Mouse (Mus musculus) lung, embryonic 16.5 days (tissue): Measurements from ENCODE around the gene Lipi. TPM values are rescaled to one million over a fixed set of nuclear protein-coding genes. Genes with fewer than 3 reads are reported as not detected.
A peak's percentile ranks its signal among the peaks of the same experiment; 100 is the strongest.

Source experiments
- ATAC-seq: fragments of 200-750 bp; cut with Nextera tagmentation; 2 replicates; pipeline ENCODE4 v1.8.0; 2017; ENCODE audit warnings: low read depth, mild to moderate bottlenecking, moderate library complexity
- H3K27ac ChIP-seq: fragments of 300-500 bp; sonication (generic); 2 replicates; pipeline ENCODE4 v1.5.1; 2014; ENCODE audit warnings: mild to moderate bottlenecking, control low read depth, low read length
- H3K27me3 ChIP-seq: fragments of 300-500 bp; sonication (generic); 2 replicates; pipeline ENCODE4 v1.6.1; 2014; ENCODE audit warnings: low read depth, low read length, mixed read lengths; ENCODE audit not compliant: control insufficient read depth, insufficient read depth
- H3K36me3 ChIP-seq: fragments of 300-500 bp; sonication (generic); 2 replicates; pipeline ENCODE4 v1.6.1; 2014; ENCODE audit warnings: low read length; ENCODE audit not compliant: control insufficient read depth, insufficient read depth
- H3K4me1 ChIP-seq: fragments of 300-500 bp; sonication (generic); replicated peaks from 2 replicates; pipeline ENCODE4 v1.6.1; 2014; ENCODE audit warnings: low read length, mixed read lengths; ENCODE audit not compliant: control insufficient read depth, insufficient read depth
- H3K4me2 ChIP-seq: fragments of 300-500 bp; sonication (generic); 2 replicates; pipeline ENCODE4 v1.6.1; 2014; ENCODE audit warnings: low read depth, low read length, control low read depth
- H3K4me3 ChIP-seq: fragments of 300-500 bp; sonication (generic); 2 replicates; pipeline ENCODE4 v1.5.1; 2014; ENCODE audit warnings: mild to moderate bottlenecking, low read length, control low read depth
- H3K9ac ChIP-seq: fragments of 300-500 bp; sonication (generic); 2 replicates; pipeline ENCODE4 v1.6.1; 2014; ENCODE audit warnings: low read length, control low read depth
- H3K9me3 ChIP-seq: fragments of 300-500 bp; sonication (generic); 2 replicates; pipeline ENCODE4 v1.6.1; 2016; ENCODE audit warnings: low read length; ENCODE audit not compliant: control insufficient read depth
- WGBS: fragments of 180-500 bp; shearing (Covaris S2); extraction: QIAGEN DNeasy Blood & Tissue Kit; methylation state at CpG from one replicate; pipeline ENCODE4 v1.1.7; 2014; 5-methylcytosine and 5-hydroxymethylcytosine counted together
- polyA plus RNA-seq: library from polyadenylated mRNA; unstranded; fragments of >200 nt; fragmentation: Nextera tagmentation; extraction: Ambion mirVana; gene quantifications from 2 replicates; pipeline ENCODE4 v1.2.1, GENCODE M21; 2015

Lipi gene
- not detected in 2 replicates for polyA plus RNA-seq

DNA sequence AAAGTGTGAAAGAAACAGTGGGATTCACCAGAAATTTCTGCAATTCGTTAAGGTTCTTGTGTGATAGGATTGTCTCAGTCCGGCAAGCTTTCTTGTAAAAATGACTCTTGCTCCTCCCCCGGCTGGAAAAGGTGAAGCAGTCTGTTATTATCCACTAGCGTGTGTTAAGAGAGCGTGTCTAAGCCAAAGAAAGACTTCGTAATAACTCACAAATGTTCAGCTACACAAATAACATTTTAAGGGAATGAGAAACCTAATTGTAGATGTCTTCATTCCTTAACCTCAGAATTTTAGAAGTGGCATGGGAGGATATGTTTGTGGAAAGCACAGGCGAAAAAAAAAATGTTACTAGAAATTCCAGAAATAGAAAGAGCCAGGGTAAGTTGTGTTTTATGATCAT is at the start of gene Lipi:
TSS of gene Lipi (minus strand) at position 101 of the 400 bp plus-strand sequence.
- Histone ChIP-seq H3K4me1 (no peaks in the 10 kb centered on the region), H3K4me2 (no peak within 1 kb of the TSS), H3K4me3 (no peak within 1 kb of the TSS), H3K36me3 (no peaks in the 10 kb centered on the region), H3K9ac (no peak within 1 kb of the TSS), H3K9me3 (no peaks in the 10 kb centered on the region), H3K27ac (no peak within 1 kb of the TSS), H3K27me3 (no peaks in the 10 kb centered on the region)
- ATAC-seq, result no peak
- 85% methylated on average over 7 of the region's 7 CpGs for WGBS

DNA sequence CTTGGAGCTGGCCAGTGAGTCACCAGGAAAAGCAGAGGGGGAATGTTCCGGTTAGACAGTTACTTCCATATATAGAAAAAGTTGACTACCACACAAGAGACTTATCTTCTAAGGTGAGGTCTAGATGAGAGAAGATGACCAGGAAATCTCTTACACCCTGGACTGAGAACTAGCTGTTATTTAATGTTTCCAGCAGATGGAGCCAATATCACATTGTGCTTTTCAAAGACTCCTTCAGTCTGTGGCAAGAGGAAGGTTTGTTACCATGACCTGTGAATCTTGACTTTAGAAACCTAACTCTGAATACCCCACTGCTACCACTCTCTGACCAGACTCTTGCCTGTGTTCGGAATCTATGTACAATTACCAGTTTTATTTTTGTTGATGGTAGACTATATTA is 42.0 kb upstream of the Lipi start:
- Histone ChIP-seq H3K4me3 (no peak overlapping the region), H3K9ac (no peak overlapping the region), H3K27ac (no peak overlapping the region), H3K27me3 (no peaks in the 10 kb centered on the region), H3K4me1 (no peaks in the 10 kb centered on the region), H3K36me3 (no peaks in the 10 kb centered on the region), H3K9me3 (no peaks in the 10 kb centered on the region), H3K4me2 (no peak overlapping the region)
- ATAC-seq, result no peak
- WGBS, result 81% methylated on average over 2 of the region's 2 CpGs

GRCm38 (mm10) chr16:75617651-75618349 is 31.9 kb upstream of the Lipi start:
- no peaks in the 10 kb centered on the region for H3K36me3 ChIP-seq
- no peak for ATAC-seq
- no peak overlapping the region for H3K9ac ChIP-seq
- no peaks in the 10 kb centered on the region for H3K9me3 ChIP-seq
- H3K27me3 ChIP-seq, result no peaks in the 10 kb centered on the region
- H3K4me1 ChIP-seq, result no peaks in the 10 kb centered on the region
- WGBS, result 76% methylated on average over 2 of the region's 2 CpGs
- H3K4me2 ChIP-seq, result no peak overlapping the region
- H3K4me3 ChIP-seq, result no peak overlapping the region
- H3K27ac ChIP-seq, result no peak overlapping the region

- no peak overlapping the region for H3K9ac ChIP-seq
- H3K4me1 ChIP-seq, result no peaks in the 10 kb centered on the region
- H3K27me3 ChIP-seq, result no peaks in the 10 kb centered on the region
- H3K4me2 ChIP-seq, result no peak overlapping the region
- ATAC-seq, result no peak
- no peaks in the 10 kb centered on the region for H3K36me3 ChIP-seq
- H3K4me3 ChIP-seq, result no peak overlapping the region
- H3K27ac ChIP-seq, result no peak overlapping the region
- no peaks in the 10 kb centered on the region for H3K9me3 ChIP-seq
Observed at GRCm38 (mm10) chr16:75612561-75612960, 26.7 kb upstream of the Lipi start.

DNA sequence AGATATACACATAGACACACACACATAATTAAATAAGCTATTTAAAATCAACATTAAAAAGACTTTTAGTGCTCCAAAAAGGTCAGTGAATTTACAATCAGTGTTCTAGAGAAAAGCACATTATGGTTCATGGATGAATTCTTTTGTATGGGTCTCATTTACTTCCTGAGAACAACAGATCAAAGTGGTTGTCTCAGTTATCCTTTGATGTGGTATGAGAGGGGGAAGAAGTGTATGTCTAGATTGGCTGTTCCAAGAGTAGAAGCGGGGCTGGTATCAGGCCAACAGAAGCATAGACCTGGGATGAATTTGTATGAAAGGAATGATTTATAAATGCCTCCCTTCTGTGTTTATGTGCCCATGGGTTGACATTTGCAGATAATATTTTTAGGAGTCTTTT is 20.6 kb upstream of the Lipi start:
- no peak overlapping the region for H3K4me3 ChIP-seq
- no peaks in the 10 kb centered on the region for H3K4me1 ChIP-seq
- no peaks in the 10 kb centered on the region for H3K9me3 ChIP-seq
- ATAC-seq, result no peak
- H3K27ac ChIP-seq, result no peak overlapping the region
- H3K27me3 ChIP-seq, result no peaks in the 10 kb centered on the region
- H3K4me2 ChIP-seq, result no peak overlapping the region
- no peak overlapping the region for H3K9ac ChIP-seq
- H3K36me3 ChIP-seq, result no peaks in the 10 kb centered on the region
- whole genome bisulfite sequencing, result 42% methylated on average over 1 of the region's 1 CpGs

GRCm38 (mm10) chr16:75593501-75594183 is 7.8 kb upstream of the Lipi start:
- WGBS, result 14% methylated on average over 15 of the region's 15 CpGs
- Histone ChIP-seq H3K9ac (peak overlapping the region; percentile 64), H3K36me3 (no peaks in the 10 kb centered on the region), H3K4me3 (peak overlapping the region; percentile 81), H3K27ac (no peak overlapping the region), H3K27me3 (no peaks in the 10 kb centered on the region), H3K4me2 (peak overlapping the region; percentile 98), H3K9me3 (no peaks in the 10 kb centered on the region), H3K4me1 (no peaks in the 10 kb centered on the region)
- no peak for ATAC-seq

DNA sequence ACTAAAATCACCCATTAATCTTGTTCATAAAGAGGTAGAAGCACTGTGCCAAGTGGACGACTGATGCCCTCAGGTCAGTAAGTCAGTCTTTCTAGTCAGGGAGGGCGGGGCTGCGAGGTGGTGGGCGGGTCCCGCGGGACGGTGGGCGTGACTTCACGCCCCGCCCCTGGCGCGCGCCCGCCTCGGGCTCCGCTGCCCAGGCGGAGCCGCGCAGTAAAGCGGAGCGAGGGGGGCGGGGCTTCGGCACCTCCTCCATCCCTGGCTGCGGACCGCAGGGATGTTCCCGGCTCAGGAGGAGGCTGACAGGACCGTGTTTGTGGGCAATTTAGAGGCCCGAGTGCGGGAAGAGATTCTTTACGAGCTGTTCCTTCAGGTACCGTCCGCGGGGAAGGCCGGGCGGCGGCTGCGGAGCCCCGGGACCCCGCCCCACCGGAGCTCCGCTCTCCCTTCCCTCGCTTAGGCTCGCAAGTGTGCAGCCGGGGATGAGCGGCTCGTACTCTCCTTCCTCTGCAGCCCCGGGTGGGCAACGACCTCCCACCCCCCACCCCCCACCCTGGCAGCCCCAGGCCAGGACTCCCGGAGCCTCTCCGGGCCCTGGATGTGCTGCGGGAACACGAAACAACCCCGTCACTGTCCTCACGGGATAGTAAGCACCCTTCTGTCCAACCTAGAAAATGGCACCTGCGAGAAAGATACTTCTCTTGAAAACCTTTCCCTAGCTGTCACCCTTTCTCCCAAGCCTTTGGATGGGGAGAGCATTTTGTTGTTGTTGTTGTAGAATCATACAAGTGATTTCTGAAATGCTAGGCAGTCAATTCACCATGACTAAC is 7.0 kb upstream of the Lipi start, which contains the start of gene Rbm11:
TSS of gene Rbm11 (plus strand) at position 174 of the 830 bp plus-strand sequence.
- Histone ChIP-seq H3K4me3 (peak within 1 kb of the TSS; percentile 81), H3K9me3 (no peaks in the 10 kb centered on the region)
- 1% methylated on average over 37 of the region's 55 CpGs for WGBS

GRCm38 (mm10) chr16:75586466-75586865 is 605 bp upstream of the Lipi start:
- ATAC-seq, result no peak
- 17% methylated on average over 3 of the region's 3 CpGs for WGBS
- Histone ChIP-seq H3K36me3 (no peaks in the 10 kb centered on the region), H3K9ac (no peak overlapping the region), H3K9me3 (no peaks in the 10 kb centered on the region), H3K4me3 (no peak overlapping the region), H3K27ac (no peak overlapping the region), H3K4me1 (no peaks in the 10 kb centered on the region), H3K27me3 (no peaks in the 10 kb centered on the region), H3K4me2 (no peak overlapping the region)

More for the DNA sequence above, 7.0 kb upstream of the Lipi start, which contains the start of gene Rbm11:
- H3K27me3 ChIP-seq, result no peaks in the 10 kb centered on the region
- no peaks in the 10 kb centered on the region for H3K4me1 ChIP-seq
- no peaks in the 10 kb centered on the region for H3K36me3 ChIP-seq
- no peak within 1 kb of the TSS for H3K27ac ChIP-seq
- peak within 1 kb of the TSS; percentile 98 for H3K4me2 ChIP-seq
- H3K9ac ChIP-seq, result peak within 1 kb of the TSS; percentile 64
- peak; percentile 99 for ATAC-seq

DNA sequence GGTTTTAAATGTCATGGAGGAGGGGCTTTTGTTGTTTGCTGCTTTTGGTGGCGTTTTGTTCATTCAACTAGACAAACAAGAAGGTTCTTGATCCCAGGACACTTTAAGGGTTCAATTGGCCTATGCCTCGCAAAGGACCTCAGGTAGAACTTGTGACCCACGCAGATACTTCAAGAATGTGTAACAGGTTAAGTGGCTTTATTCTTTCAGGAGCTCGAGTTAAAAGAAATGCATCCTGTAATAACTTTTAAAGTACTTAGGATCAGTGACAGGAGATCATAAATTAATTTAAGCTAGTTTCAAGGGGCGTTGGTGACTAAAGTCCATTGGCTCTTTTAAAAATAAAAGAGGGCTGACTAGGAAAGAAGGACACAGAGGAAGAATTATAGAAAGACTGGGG is 3.6 kb downstream of the Lipi start:
- Histone ChIP-seq H3K36me3 (no peaks in the 10 kb centered on the region), H3K27ac (no peak overlapping the region), H3K4me3 (no peak overlapping the region), H3K4me2 (no peak overlapping the region), H3K9me3 (no peaks in the 10 kb centered on the region), H3K27me3 (no peaks in the 10 kb centered on the region), H3K9ac (no peak overlapping the region), H3K4me1 (no peaks in the 10 kb centered on the region)
- ATAC-seq, result no peak
- 55% methylated on average over 5 of the region's 5 CpGs for WGBS
